Mouse (Mus musculus): ENCODE results near the gene Tssc4.

GRCm38 (mm10) chr7:143095554-143095907, 26.5 kb downstream of the Tssc4 start:
- no peak for TF ChIP-seq CTCF (IDR thresholded peaks at IDR 0.05; ENCODE audit: insufficient read depth, low read length)
- no peak for TF ChIP-seq POLR2A (IDR thresholded peaks at IDR 0.05; ENCODE audit: borderline replicate concordance, extremely low read depth, low read depth, low read length)
